Mouse (Mus musculus) CH12.LX (cell line): ENCODE measurements at regions not wholly inside any gene's neighbourhood (a gene's known extent, or its start where the extent isn't known, plus 50 kb on each side); places are given as distances from the start of the nearest gene placed in this dataset.

Experiments
- DNase-seq: peaks from one replicate; pipeline ENCODE4 v3.0.0-alpha.2; 2013; ENCODE audit errors: extremely low read depth
- H3K27ac ChIP-seq: 2 replicates; pipeline ENCODE4 v1.5.1; 2012; ENCODE audit warnings: low read depth, mild to moderate bottlenecking, control low read depth, moderate library complexity; ENCODE audit not compliant: insufficient read depth
- H3K27me3 ChIP-seq: replicated peaks from 2 replicates; pipeline ENCODE3; 2012; ENCODE audit warnings: inconsistent platforms
- H3K36me3 ChIP-seq, 2 experiments: replicated peaks in 1 of 2; 2 replicates each; pipeline versions ENCODE3 to v1.6.1; 2012; ENCODE audit warnings: inconsistent platforms in 1 of 2, low read length in 1 of 2, mild to moderate bottlenecking in 1 of 2, mixed read lengths in 1 of 2, moderate library complexity in 1 of 2; ENCODE audit not compliant: control insufficient read depth in 1 of 2, insufficient read depth in 1 of 2
- H3K4me1 ChIP-seq, 2 experiments: 2 replicates each; pipeline ENCODE4 v1.6.1; 2012; ENCODE audit warnings: inconsistent platforms in 1 of 2, moderate library complexity in 1 of 2; ENCODE audit not compliant: insufficient read depth in 2 of 2, control insufficient read depth in 1 of 2
- H3K4me2 ChIP-seq: 2 replicates; pipeline ENCODE4 v1.6.1; 2012; ENCODE audit warnings: low read depth, mild to moderate bottlenecking, control low read depth; ENCODE audit not compliant: poor library complexity, insufficient read depth, severe bottlenecking
- H3K4me3 ChIP-seq, 3 experiments: fragments of 150-350 bp in 1 of 3; sonication (generic) in 1 of 3; replicated peaks in 1 of 3; 2 replicates each; pipeline versions ENCODE3 to v1.5.1; 2011 to 2012; ENCODE audit warnings: low read depth in 2 of 3, low read length in 2 of 3, mild to moderate bottlenecking in 2 of 3, moderate library complexity in 2 of 3, control low read depth in 1 of 3, improper control_type of control experiment in 1 of 3, inconsistent platforms in 1 of 3, mixed read lengths in 1 of 3; ENCODE audit not compliant: poor library complexity in 1 of 3
- H3K79me2 ChIP-seq: replicated peaks from 2 replicates; pipeline ENCODE4 v1.6.1; 2012; ENCODE audit warnings: mild to moderate bottlenecking, moderate library complexity; ENCODE audit not compliant: control insufficient read depth, poor library complexity, insufficient read depth, severe bottlenecking; ENCODE audit errors: extremely low read depth
- H3K9ac ChIP-seq: 2 replicates; pipeline ENCODE4 v1.6.1; 2012; ENCODE audit warnings: low read depth, mild to moderate bottlenecking, control low read depth, moderate library complexity; ENCODE audit not compliant: insufficient read depth
- H3K9me3 ChIP-seq: replicated peaks from 2 replicates; pipeline ENCODE3; 2012; ENCODE audit warnings: low read length, inconsistent platforms, mixed read lengths
- ELF1 ChIP-seq: IDR thresholded peaks from 2 replicates; pipeline ENCODE4 v1.6.1; 2014; ENCODE audit warnings: low read depth, mild to moderate bottlenecking, inconsistent platforms, low read length, improper control_type of control experiment
- ETS1 ChIP-seq: conservative IDR thresholded peaks from 2 replicates; pipeline ENCODE4 v1.6.1; 2012; ENCODE audit warnings: low read depth, mild to moderate bottlenecking, inconsistent platforms, low read length, improper control_type of control experiment, moderate library complexity
- GABPA ChIP-seq: IDR thresholded peaks from 2 replicates; pipeline ENCODE4 v1.6.1; 2012; ENCODE audit warnings: low read depth, low read length, improper control_type of control experiment, inconsistent platforms; ENCODE audit not compliant: insufficient replicate concordance
- HCFC1 ChIP-seq: IDR thresholded peaks from 2 replicates; pipeline ENCODE4 v1.6.1; 2012; ENCODE audit warnings: low read depth, mild to moderate bottlenecking, inconsistent platforms, low read length, improper control_type of control experiment
- IRF4 ChIP-seq: IDR thresholded peaks from 2 replicates; pipeline ENCODE4 v1.6.1; 2014; ENCODE audit warnings: low read depth, mild to moderate bottlenecking, inconsistent platforms, low read length, improper control_type of control experiment
- JUN ChIP-seq: IDR thresholded peaks from 2 replicates; pipeline ENCODE4 v1.6.1; 2011; ENCODE audit warnings: low read depth, mild to moderate bottlenecking, low read length, improper control_type of control experiment, moderate library complexity; ENCODE audit not compliant: insufficient read depth
- MEF2A ChIP-seq: IDR thresholded peaks from 2 replicates; pipeline ENCODE4 v1.6.1; 2014; ENCODE audit warnings: low read depth, mild to moderate bottlenecking, inconsistent platforms, low read length, improper control_type of control experiment, borderline replicate concordance
- NELFE ChIP-seq: IDR thresholded peaks from 2 replicates; pipeline ENCODE4 v1.6.1; 2011; ENCODE audit warnings: low read depth, low read length, improper control_type of control experiment
- NRF1 ChIP-seq: IDR thresholded peaks from 2 replicates; pipeline ENCODE4 v1.6.1; 2014; ENCODE audit warnings: low read depth, mild to moderate bottlenecking, inconsistent platforms, low read length, improper control_type of control experiment, moderate library complexity
- PAX5 ChIP-seq: IDR thresholded peaks from 2 replicates; pipeline ENCODE4 v1.6.1; 2012; ENCODE audit warnings: low read length, inconsistent platforms, mixed read lengths
- POLR2A ChIP-seq: IDR thresholded peaks from 2 replicates; pipeline ENCODE4 v1.6.1; 2011; ENCODE audit warnings: low read depth, mild to moderate bottlenecking, improper control_type of control experiment, low read length
- SIN3A ChIP-seq: IDR thresholded peaks from 2 replicates; pipeline ENCODE4 v1.6.1; 2012; ENCODE audit warnings: low read length, improper control_type of control experiment, inconsistent platforms
- SMC3 ChIP-seq: IDR thresholded peaks from 2 replicates; pipeline ENCODE4 v1.6.1; 2011; ENCODE audit warnings: low read depth, low read length, improper control_type of control experiment
- TBP ChIP-seq: conservative IDR thresholded peaks from 2 replicates; pipeline ENCODE4 v1.6.1; 2011; ENCODE audit warnings: low read depth, low read length, improper control_type of control experiment
- USF1 ChIP-seq: IDR thresholded peaks from 2 replicates; pipeline ENCODE4 v1.6.1; 2014; ENCODE audit warnings: low read depth, mild to moderate bottlenecking, inconsistent platforms, low read length, improper control_type of control experiment
- ZC3H11A ChIP-seq: IDR thresholded peaks from 2 replicates; pipeline ENCODE4 v1.6.1; 2012; ENCODE audit warnings: low read depth, mild to moderate bottlenecking, inconsistent platforms, low read length, improper control_type of control experiment
- ZMIZ1 ChIP-seq: IDR thresholded peaks from 2 replicates; pipeline ENCODE4 v1.6.1; 2012; ENCODE audit warnings: low read depth, mild to moderate bottlenecking, inconsistent platforms, low read length, improper control_type of control experiment
- ZNF384 ChIP-seq: IDR thresholded peaks from 2 replicates; pipeline ENCODE4 v1.6.1; 2012; ENCODE audit warnings: low read depth, low read length, improper control_type of control experiment, inconsistent platforms
- dilution Hi-C: fragments of 300-500 bp; cut with MboI; formaldehyde crosslinking; loops from 2 replicates; pipeline ENCODE4 v1.14.3; 2020; ENCODE audit warnings: low sequenced_read_pairs; ENCODE audit not compliant: extremely low pct_unique_long_range_greater_than_20kb, extremely low pct_ligation_motif_present
- in situ Hi-C: fragments of 300-500 bp; cut with MboI; formaldehyde crosslinking; loops from 3 replicates; pipeline ENCODE4 v1.14.3; 2019; ENCODE audit warnings: low sequenced_read_pairs, low pct_ligation_motif_present, low pct_unique_long_range_greater_than_20kb, mixed read lengths

DNA sequence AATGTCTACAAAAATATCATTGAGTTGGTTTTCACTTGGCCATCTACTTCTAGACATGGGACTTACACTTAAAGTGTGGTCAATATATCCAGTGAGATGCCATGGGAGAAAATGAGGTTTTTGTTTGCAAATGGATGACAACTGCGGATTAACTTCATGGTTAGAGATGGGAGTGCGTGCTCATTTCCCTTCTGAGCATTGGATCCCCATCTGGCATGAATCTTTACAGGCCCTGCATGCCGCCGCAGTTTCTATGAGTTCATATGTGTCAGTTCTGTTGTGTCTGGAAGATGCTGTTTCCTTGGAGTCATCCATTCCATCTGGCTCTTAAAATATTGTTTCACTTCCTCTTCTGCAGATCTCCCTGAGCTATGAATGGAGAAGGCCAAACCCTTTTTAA lies 315.0 kb upstream of the Xrcc4 start:
- dilution Hi-C loops (no loop called here), in situ Hi-C loops (no loop called here)
- Histone ChIP-seq H3K79me2 (no peaks in the 10 kb centered on the region), H3K9me3 (no peaks in the 10 kb centered on the region), H3K4me3 (no peak overlapping the region), H3K9ac (no peak overlapping the region), H3K36me3 (no peaks in the 10 kb centered on the region), H3K27ac (no peak overlapping the region), H3K4me2 (no peak overlapping the region), H3K27me3 (no peaks in the 10 kb centered on the region), H3K4me1 (no peaks in the 10 kb centered on the region)
- no peak for DNase-seq
- TF ChIP-seq POLR2A (no peak), HCFC1 (no peak), NELFE (no peak)

DNA sequence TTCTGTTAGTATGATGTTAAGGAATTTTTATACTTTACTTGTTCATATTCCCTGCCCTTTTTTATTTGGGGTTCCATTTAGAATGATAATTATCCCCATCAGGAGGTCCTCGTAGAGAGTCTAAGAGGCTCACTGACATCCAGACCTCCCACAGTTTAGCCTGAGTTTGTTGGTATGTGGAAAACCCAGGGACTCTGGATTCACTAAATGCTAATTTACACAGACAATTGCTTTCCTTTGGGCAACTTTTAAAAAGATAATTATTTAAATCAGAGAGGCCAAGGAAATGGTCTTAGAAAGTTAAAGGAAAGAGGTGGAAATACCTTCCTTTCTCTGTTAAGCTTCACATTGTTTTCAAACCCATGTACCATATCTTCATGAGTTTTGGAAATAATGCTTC lies 312.7 kb upstream of the Xrcc4 start:
- no peak for DNase-seq
- Histone ChIP-seq H3K4me2 (no peak overlapping the region), H3K36me3 (no peaks in the 10 kb centered on the region), H3K27ac (no peak overlapping the region), H3K79me2 (no peaks in the 10 kb centered on the region), H3K9me3 (no peaks in the 10 kb centered on the region), H3K4me3 (no peak overlapping the region), H3K4me1 (no peaks in the 10 kb centered on the region), H3K9ac (no peak overlapping the region), H3K27me3 (no peaks in the 10 kb centered on the region)
- in situ Hi-C loops (no loop called here), dilution Hi-C loops (no loop called here)
- no peak for TF ChIP-seq SIN3A
- no peak for TF ChIP-seq IRF4
- no peak for TF ChIP-seq NELFE
- no peak for TF ChIP-seq ELF1
- TF ChIP-seq GABPA = no peak
- TF ChIP-seq ZC3H11A = no peak
- TF ChIP-seq HCFC1 = no peak
- no peak for TF ChIP-seq ETS1
- no peak for TF ChIP-seq MEF2A
- TF ChIP-seq NRF1 = no peak
- no peak for TF ChIP-seq TBP
- TF ChIP-seq POLR2A = no peak
- TF ChIP-seq JUN = no peak
- no peak for TF ChIP-seq ZNF384
- TF ChIP-seq SMC3 = no peak
- no peak for TF ChIP-seq USF1
- no peak for TF ChIP-seq PAX5
- no peak for TF ChIP-seq ZMIZ1
